Mouse (Mus musculus) naive thymus-derived CD4-positive, alpha-beta T cell, adult 2 months (primary cell): ENCODE measurements around the gene Ostc.

ENCODE experiments used
- DNase-seq: peaks from one replicate; pipeline ENCODE4 v3.0.0-alpha.2; 2011; ENCODE audit warnings: low read depth

The Ostc gene

GRCm38 (mm10) chr3:130710103-130710502 lies 859 bp upstream of the Ostc start:
- DNase-seq: no peak

GRCm38 (mm10) chr3:130708529-130708928 lies 715 bp downstream of the Ostc start:
- no peak for DNase-seq

GRCm38 (mm10) chr3:130702289-130702688 lies 7.0 kb downstream of the Ostc start:
- DNase-seq: no peak

- no peak for DNase-seq
Measured at GRCm38 (mm10) chr3:130697622-130698021, 11.6 kb downstream of the Ostc start.

GRCm38 (mm10) chr3:130694705-130695104 lies 14.5 kb downstream of the Ostc start:
- DNase-seq: no peak

GRCm38 (mm10) chr3:130694041-130694593 lies 15.1 kb downstream of the Ostc start:
- DNase-seq: peak; percentile 62

GRCm38 (mm10) chr3:130691596-130692170 lies 17.6 kb downstream of the Ostc start:
- no peak for DNase-seq

- DNase-seq: peak; percentile 89
Measured at GRCm38 (mm10) chr3:130690834-130691595, 18.2 kb downstream of the Ostc start.

- DNase-seq: peak; percentile 75
Measured at GRCm38 (mm10) chr3:130689630-130690029, 19.6 kb downstream of the Ostc start.

GRCm38 (mm10) chr3:130687051-130687450 lies 22.2 kb downstream of the Ostc start:
- no peak for DNase-seq

- no peak for DNase-seq
Measured at GRCm38 (mm10) chr3:130685014-130685366, 24.3 kb downstream of the Ostc start.

GRCm38 (mm10) chr3:130684276-130685013 lies 24.8 kb downstream of the Ostc start:
- DNase-seq: no peak

GRCm38 (mm10) chr3:130683836-130684235 lies 25.4 kb downstream of the Ostc start:
- DNase-seq: no peak

- DNase-seq: no peak
Measured at GRCm38 (mm10) chr3:130682183-130682582, 27.1 kb downstream of the Ostc start.

GRCm38 (mm10) chr3:130681226-130681625 lies 28.0 kb downstream of the Ostc start:
- DNase-seq: no peak

GRCm38 (mm10) chr3:130677671-130678460 lies 31.4 kb downstream of the Ostc start:
- no peak for DNase-seq

- no peak for DNase-seq
Measured at GRCm38 (mm10) chr3:130671291-130671690, 38.0 kb downstream of the Ostc start.

- DNase-seq: no peak
Measured at GRCm38 (mm10) chr3:130662496-130662895, 46.7 kb downstream of the Ostc start.

- no peak for DNase-seq
Measured at GRCm38 (mm10) chr3:130660619-130661018, 48.6 kb downstream of the Ostc start.

- DNase-seq: no peak
Measured at GRCm38 (mm10) chr3:130649569-130649968, 59.7 kb downstream of the Ostc start.

GRCm38 (mm10) chr3:130646110-130646810 lies 63.0 kb downstream of the Ostc start:
- no peak for DNase-seq
